Mouse (Mus musculus): ENCODE results near the gene Rab11a.

The Rab11a gene

GRCm38 (mm10) chr9:64737406-64738201 lies at the start of gene Rab11a:
Gene Rab11a (minus strand): TSS chr9:64737758.
- DNase-seq (ENCODE audit: low read depth, low spot score), result peak; percentile 96

- DNase-seq (ENCODE audit: low read depth, low spot score), result no peak
Measured at GRCm38 (mm10) chr9:64786216-64786905, 48.8 kb upstream of the Rab11a start.

- no peak for DNase-seq (ENCODE audit: low read depth, low spot score)
Measured at GRCm38 (mm10) chr9:64784841-64785240, 47.3 kb upstream of the Rab11a start.

GRCm38 (mm10) chr9:64783511-64783910 lies 46.0 kb upstream of the Rab11a start:
- no peak for DNase-seq (ENCODE audit: low read depth, low spot score)

GRCm38 (mm10) chr9:64779628-64780027 lies 42.1 kb upstream of the Rab11a start:
- no peak for DNase-seq (ENCODE audit: low read depth, low spot score)

- no peak for DNase-seq (ENCODE audit: low read depth, low spot score)
Measured at GRCm38 (mm10) chr9:64778151-64778550, 40.6 kb upstream of the Rab11a start.

- DNase-seq (ENCODE audit: low read depth, low spot score), result no peak
Measured at GRCm38 (mm10) chr9:64777441-64777987, 40.0 kb upstream of the Rab11a start.

- DNase-seq (ENCODE audit: low read depth, low spot score), result no peak
Measured at GRCm38 (mm10) chr9:64775491-64775890, 37.9 kb upstream of the Rab11a start.

- no peak for DNase-seq (ENCODE audit: low read depth, low spot score)
Measured at GRCm38 (mm10) chr9:64774883-64775282, 37.3 kb upstream of the Rab11a start.

- no peak for DNase-seq (ENCODE audit: low read depth, low spot score)
Measured at GRCm38 (mm10) chr9:64774411-64774811, 36.9 kb upstream of the Rab11a start.

- no peak for DNase-seq (ENCODE audit: low read depth, low spot score)
Measured at GRCm38 (mm10) chr9:64773936-64774335, 36.4 kb upstream of the Rab11a start.

- DNase-seq (ENCODE audit: low read depth, low spot score), result no peak
Measured at GRCm38 (mm10) chr9:64773254-64773653, 35.7 kb upstream of the Rab11a start.

- DNase-seq (ENCODE audit: low read depth, low spot score), result peak; percentile 46
Measured at GRCm38 (mm10) chr9:64771236-64771635, 33.7 kb upstream of the Rab11a start.

- no peak for DNase-seq (ENCODE audit: low read depth, low spot score)
Measured at GRCm38 (mm10) chr9:64770411-64770849, 32.9 kb upstream of the Rab11a start.

- DNase-seq (ENCODE audit: low read depth, low spot score), result no peak
Measured at GRCm38 (mm10) chr9:64769911-64770310, 32.4 kb upstream of the Rab11a start.

- DNase-seq (ENCODE audit: low read depth, low spot score), result no peak
Measured at GRCm38 (mm10) chr9:64769066-64769695, 31.6 kb upstream of the Rab11a start.

GRCm38 (mm10) chr9:64767796-64768195 lies 30.2 kb upstream of the Rab11a start:
- DNase-seq (ENCODE audit: low read depth, low spot score), result no peak

- no peak for DNase-seq (ENCODE audit: low read depth, low spot score)
Measured at GRCm38 (mm10) chr9:64766136-64766535, 28.6 kb upstream of the Rab11a start.

GRCm38 (mm10) chr9:64764824-64765223 lies 27.3 kb upstream of the Rab11a start:
- DNase-seq (ENCODE audit: low read depth, low spot score), result no peak

- DNase-seq (ENCODE audit: low read depth, low spot score), result no peak
Measured at GRCm38 (mm10) chr9:64758052-64758451, 20.5 kb upstream of the Rab11a start.

GRCm38 (mm10) chr9:64752575-64752974 lies 15.0 kb upstream of the Rab11a start:
- no peak for DNase-seq (ENCODE audit: low read depth, low spot score)

GRCm38 (mm10) chr9:64749314-64749713 lies 11.8 kb upstream of the Rab11a start:
- no peak for DNase-seq (ENCODE audit: low read depth, low spot score)
